Comparison of ENCODE assay signal across 14 mouse cellular contexts in the genomic region with DNA sequence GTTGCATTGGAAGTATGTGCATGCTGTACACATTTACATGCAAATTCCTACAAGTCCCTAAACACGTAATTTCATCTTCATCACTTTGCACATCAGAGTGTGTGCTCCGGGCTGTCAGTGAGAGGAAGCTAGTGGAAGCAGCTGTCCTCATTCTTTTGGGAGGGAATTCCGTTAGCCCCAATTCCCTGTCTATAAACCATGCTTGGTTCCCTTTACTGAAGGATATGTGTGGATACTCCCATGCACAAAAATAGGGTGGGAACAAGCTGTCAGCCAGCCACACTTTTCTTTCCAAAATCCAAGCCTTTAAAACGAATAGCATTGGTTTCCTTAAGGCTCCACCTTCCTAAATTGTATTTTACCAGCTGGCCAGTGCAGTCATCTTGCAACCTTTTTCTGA. TPM values are rescaled to one million over a fixed set of nuclear protein-coding genes. Genes with fewer than 3 reads are reported as not detected.
DNase-seq lines count a peak whose midpoint lies in the region; ATAC-seq lines count a peak whose summit lies in the region.
"Had no signal": no experiment of that assay in that cellular context is flagged by ENCODE, and none has a peak within 500 bp of the region (broad histone marks: within the 10 kb centered on the region; RNA-seq: fewer than 3 reads in every experiment).

No protein-coding gene starts in this region.

- no peak for ATAC-seq in kidney, embryonic 16.5 days (ENCODE audit: low FRiP score, low TSS enrichment)
- ATAC-seq in embryonic facial prominence, embryonic 13.5 days (ENCODE audit: insufficient number of reproducible peaks, insufficient read depth, low FRiP score, low TSS enrichment, low read depth) = no peak
- no peak for ATAC-seq in hindbrain, embryonic 11.5 days (ENCODE audit: low FRiP score)
- no peak for ATAC-seq in midbrain, embryonic 13.5 days
- ATAC-seq in megakaryocyte progenitor cell, adult 5-6 weeks (replicated peaks; ENCODE audit: poor library complexity) = no peak

- 0 out of 2 replicates have a peak overlapping the region, but pooled peaks have one; percentile 67 for H3K4me2 ChIP-seq in kidney, embryonic 16.5 days (replicated peaks; ENCODE audit: low read depth, low read length)
- peak overlapping the region; percentile 70 for H3K4me2 ChIP-seq in embryonic facial prominence, embryonic 13.5 days
- peak overlapping the region; percentile 51 for H3K4me2 ChIP-seq in hindbrain, embryonic 11.5 days (replicated peaks; ENCODE audit: low read depth, low read length)
- peak overlapping the region; percentile 56 for H3K4me2 ChIP-seq in midbrain, embryonic 13.5 days (replicated peaks)

- intact Hi-C loops in heart, postnatal 25 days (cut with DNase I) = no loop called here

- H3K9me3 ChIP-seq in kidney, embryonic 16.5 days (ENCODE audit: low read length) = no peaks in the 10 kb centered on the region
- H3K9me3 ChIP-seq in embryonic facial prominence, embryonic 13.5 days = no peaks in the 10 kb centered on the region
- no peaks in the 10 kb centered on the region for H3K9me3 ChIP-seq in hindbrain, embryonic 11.5 days (ENCODE audit: control insufficient read depth, low read length)
- H3K9me3 ChIP-seq in midbrain, embryonic 13.5 days = no peaks in the 10 kb centered on the region
- H3K9me3 ChIP-seq: megakaryocyte, embryonic 14.5 days had no signal

- no peaks in the 10 kb centered on the region for H3K36me3 ChIP-seq in kidney, embryonic 16.5 days (ENCODE audit: insufficient read depth, low read length)
- H3K36me3 ChIP-seq in embryonic facial prominence, embryonic 13.5 days = no peaks in the 10 kb centered on the region
- no peaks in the 10 kb centered on the region for H3K36me3 ChIP-seq in hindbrain, embryonic 11.5 days (ENCODE audit: control insufficient read depth, insufficient read depth, low read length)
- no peaks in the 10 kb centered on the region for H3K36me3 ChIP-seq in midbrain, embryonic 13.5 days

- DNase-seq in kidney, adult 9 months = no peak
- DNase-seq in hindbrain, embryonic 11.5 days (ENCODE audit: low spot score) = no peak
- no peak for DNase-seq in ovary, postnatal 14 days (ENCODE audit: low spot score)
- DNase-seq in heart, postnatal 25 days (ENCODE audit: low spot score) = no peak
- DNase-seq: kidney, postnatal 36 days; thymus, postnatal 36 days had no signal

- H3K4me3 ChIP-seq in kidney, embryonic 16.5 days (ENCODE audit: low read length) = no peak overlapping the region
- peak overlapping the region; percentile 49 for H3K4me3 ChIP-seq in embryonic facial prominence, embryonic 13.5 days
- peak overlapping the region; percentile 41 for H3K4me3 ChIP-seq in hindbrain, embryonic 11.5 days (ENCODE audit: low read depth, low read length)
- H3K4me3 ChIP-seq in midbrain, embryonic 13.5 days (replicated peaks) = peak overlapping the region; percentile 68
- H3K4me3 ChIP-seq: erythroblast, embryonic 14.5 days; megakaryocyte, embryonic 14.5 days had no signal

- WGBS in kidney, embryonic 16.5 days = 9% methylated on average over 4 of the region's 4 CpGs
- 5% methylated on average over 4 of the region's 4 CpGs for WGBS in embryonic facial prominence, embryonic 13.5 days
- 26% methylated on average over 4 of the region's 4 CpGs for WGBS in hindbrain, embryonic 11.5 days
- WGBS in midbrain, embryonic 13.5 days = 25% methylated on average over 4 of the region's 4 CpGs

- H3K27ac ChIP-seq in kidney, embryonic 16.5 days (ENCODE audit: low read length) = no peak overlapping the region
- H3K27ac ChIP-seq in embryonic facial prominence, embryonic 13.5 days = peak overlapping the region; percentile 83; the same call in 1 of the 2 replicates
- H3K27ac ChIP-seq in hindbrain, embryonic 11.5 days (ENCODE audit: low read depth, low read length) = no peak overlapping the region
- H3K27ac ChIP-seq in midbrain, embryonic 13.5 days = peak overlapping the region; percentile 91

- no peak overlapping the region for H3K9ac ChIP-seq in kidney, embryonic 16.5 days (replicated peaks; ENCODE audit: low read length)
- 0 out of 2 replicates have a peak overlapping the region, but pooled peaks have one; percentile 16 for H3K9ac ChIP-seq in embryonic facial prominence, embryonic 13.5 days
- peak overlapping the region; percentile 65 for H3K9ac ChIP-seq in hindbrain, embryonic 11.5 days (ENCODE audit: low read depth, low read length)
- H3K9ac ChIP-seq in midbrain, embryonic 13.5 days (replicated peaks) = peak overlapping the region; percentile 85

- H3K27me3 ChIP-seq in kidney, embryonic 16.5 days (ENCODE audit: insufficient read depth, low read length) = peaks cover 5% of the 10 kb centered on the region; the same call in 1 of the 2 replicates
- H3K27me3 ChIP-seq in embryonic facial prominence, embryonic 13.5 days = no peaks in the 10 kb centered on the region
- H3K27me3 ChIP-seq in hindbrain, embryonic 11.5 days (ENCODE audit: control insufficient read depth, insufficient read depth, low read length) = no peaks in the 10 kb centered on the region
- no peaks in the 10 kb centered on the region for H3K27me3 ChIP-seq in midbrain, embryonic 13.5 days
- H3K27me3 ChIP-seq: CH12.LX had no signal

- H3K4me1 ChIP-seq in kidney, embryonic 16.5 days (ENCODE audit: insufficient read depth, low read length) = peaks cover 16% of the 10 kb centered on the region; the same call in 1 of the 2 replicates
- H3K4me1 ChIP-seq in embryonic facial prominence, embryonic 13.5 days = peaks cover 43% of the 10 kb centered on the region
- no peaks in the 10 kb centered on the region for H3K4me1 ChIP-seq in hindbrain, embryonic 11.5 days (replicated peaks; ENCODE audit: control insufficient read depth, insufficient read depth, low read length)
- H3K4me1 ChIP-seq in midbrain, embryonic 13.5 days (replicated peaks) = peaks cover 41% of the 10 kb centered on the region

RNA-seq across cellular contexts. Expression of gene Gap43, which starts 2.1 kb away (rescaled TPM):
- 17.0 and 23.1 TPM in 2 replicates for polyA plus RNA-seq in kidney, embryonic 16.5 days (2015; fragmentation: Nextera tagmentation; extraction: Ambion mirVana)
- 122 and 144 TPM in 2 replicates for polyA plus RNA-seq in embryonic facial prominence, embryonic 13.5 days (2015; fragmentation: Nextera tagmentation; extraction: Ambion mirVana)
- 375 and 387 TPM in 2 replicates for polyA plus RNA-seq in hindbrain, embryonic 11.5 days (2014; fragmentation: Nextera tagmentation; extraction: Ambion mirVana)
- 875 and 991 TPM in 2 replicates for polyA plus RNA-seq in midbrain, embryonic 13.5 days (2015; fragmentation: Nextera tagmentation; extraction: Ambion mirVana)
- under 1 TPM; 0.36 to 0.47 TPM for total RNA-seq in heart, postnatal 25 days (2021)
- not detected in 2 replicates for total RNA-seq in megakaryocyte progenitor cell, adult 5-6 weeks (2015)
- not detected in 2 replicates for total RNA-seq in megakaryocyte progenitor cell, adult 5-6 weeks (2017)
- total RNA-seq: CH12.LX; liver, adult 2 months had no signal
- polyA plus RNA-seq: liver, adult 2 months had no signal

Comparison
In these comparisons a context has a peak if more than half of its experiments do, and no peak if none do; other contexts are left out.
1. H3K27ac ChIP-seq: peak in embryonic facial prominence, embryonic 13.5 days (single experiment) and midbrain, embryonic 13.5 days (single experiment); none in kidney, embryonic 16.5 days (single experiment) and hindbrain, embryonic 11.5 days (single experiment).
2. Peak in every context shown above with its lines, with median percentiles within 50 percentile points of each other: H3K4me2 ChIP-seq.